Mouse (Mus musculus) A20 (cell line): ENCODE results near the gene Snx15.
A peak's percentile ranks its signal among the peaks of the same experiment; 100 is the strongest.
"Not testable (repeated sequence)": the region's sequence is repeated elsewhere in the genome, so short reads cannot be mapped to it uniquely, and the experiment has no call there.

Experiments used
- DNase-seq: peaks from one replicate; pipeline ENCODE4 v3.0.0-alpha.2; 2011; ENCODE audit warnings: low read depth, low spot score

Snx15 gene

GRCm38 (mm10) chr19:6127760-6128341, at the start of gene Snx15:
Gene Snx15 (minus strand): TSS chr19:6128304.
- peak; percentile 98 for DNase-seq

GRCm38 (mm10) chr19:6174771-6175170, 46.7 kb upstream of the Snx15 start:
- no peak for DNase-seq

GRCm38 (mm10) chr19:6171215-6171614, 43.1 kb upstream of the Snx15 start:
- no peak for DNase-seq

GRCm38 (mm10) chr19:6166750-6167149, 38.6 kb upstream of the Snx15 start:
- DNase-seq, result peak; percentile 30

- DNase-seq, result no peak
Measured at GRCm38 (mm10) chr19:6163872-6164547, 35.9 kb upstream of the Snx15 start.

GRCm38 (mm10) chr19:6157220-6157619, 29.1 kb upstream of the Snx15 start:
- peak; percentile 24 for DNase-seq

- no peak for DNase-seq
Measured at GRCm38 (mm10) chr19:6156372-6156771, 28.3 kb upstream of the Snx15 start.

- no peak for DNase-seq
Measured at GRCm38 (mm10) chr19:6155174-6155573, 27.1 kb upstream of the Snx15 start.

- no peak for DNase-seq
Measured at GRCm38 (mm10) chr19:6144842-6145241, 16.7 kb upstream of the Snx15 start.

- peak; percentile 93 for DNase-seq
Measured at GRCm38 (mm10) chr19:6141394-6141749, 13.3 kb upstream of the Snx15 start, which contains the start of gene Arl2. Gene Arl2 (minus strand): TSS chr19:6141548.

GRCm38 (mm10) chr19:6140678-6141393, 12.7 kb upstream of the Snx15 start, which contains the start of gene Batf2:
Gene Batf2 (plus strand): TSS chr19:6140983.
- peak; percentile 98 for DNase-seq

GRCm38 (mm10) chr19:6140374-6140677, 12.2 kb upstream of the Snx15 start:
- no peak for DNase-seq

GRCm38 (mm10) chr19:6139701-6140100, 11.6 kb upstream of the Snx15 start:
- DNase-seq, result no peak

- DNase-seq, result no peak
Measured at GRCm38 (mm10) chr19:6136397-6136796, 8.3 kb upstream of the Snx15 start.

GRCm38 (mm10) chr19:6133197-6133596, 5.1 kb upstream of the Snx15 start:
- not testable (repeated sequence) for DNase-seq

- no peak for DNase-seq
Measured at GRCm38 (mm10) chr19:6132171-6132827, 4.2 kb upstream of the Snx15 start.

GRCm38 (mm10) chr19:6130414-6131128, 2.5 kb upstream of the Snx15 start:
- not testable (repeated sequence) for DNase-seq

GRCm38 (mm10) chr19:6126789-6127580, 1.1 kb downstream of the Snx15 start:
- DNase-seq, result peak; percentile 51

- peak; percentile 83 for DNase-seq
Measured at GRCm38 (mm10) chr19:6126289-6126688, 1.8 kb downstream of the Snx15 start.

- DNase-seq, result no peak
Measured at GRCm38 (mm10) chr19:6124898-6125297, 3.2 kb downstream of the Snx15 start.

- no peak for DNase-seq
Measured at GRCm38 (mm10) chr19:6123330-6123729, 4.8 kb downstream of the Snx15 start.
